Mouse (Mus musculus): Measurements from ENCODE around the gene Vmn2r109.
"Not testable (repeated sequence)": the region's sequence is repeated elsewhere in the genome, so short reads cannot be mapped to it uniquely, and the experiment has no call there.

Vmn2r109 gene

GRCm38 (mm10) chr17:20564656-20565055 is at the start of gene Vmn2r109:
TSS of gene Vmn2r109 (minus strand) at chr17:20564756.
- no peak for DNase-seq

- DNase-seq = no peak
Measured at GRCm38 (mm10) chr17:20596323-20596722, 31.8 kb upstream of the Vmn2r109 start, which contains the start of gene Vmn2r110. TSS of gene Vmn2r110 (minus strand) at chr17:20596423.

- not testable (repeated sequence) for DNase-seq
Measured at GRCm38 (mm10) chr17:20508247-20508646, 56.3 kb downstream of the Vmn2r109 start.

GRCm38 (mm10) chr17:20497858-20498257 is 66.7 kb downstream of the Vmn2r109 start, which contains the start of gene Vmn1r225:
TSS of gene Vmn1r225 (plus strand) at chr17:20498158.
- no peak for DNase-seq
